8 mouse cellular contexts compared by ENCODE assay signal in genomic region chr15:100460942-100461341, GRCm38 (mm10). TPM values are rescaled to one million over a fixed set of nuclear protein-coding genes. Genes with fewer than 3 reads are reported as not detected.
DNase-seq lines count a peak whose midpoint lies in the region; ATAC-seq and TF ChIP-seq lines count a peak whose summit lies in the region.

No protein-coding gene starts in this region.

- H3K27me3 ChIP-seq in midbrain, embryonic 12.5 days: peaks cover 27% of the 10 kb centered on the region
- peaks cover 27% of the 10 kb centered on the region for H3K27me3 ChIP-seq in midbrain, embryonic 10.5 days (ENCODE audit: low read depth, poor library complexity, severe bottlenecking)
- no peaks in the 10 kb centered on the region for H3K27me3 ChIP-seq in embryonic facial prominence, embryonic 14.5 days (replicated peaks; ENCODE audit: control insufficient read depth, insufficient read depth, low read length)
- H3K27me3 ChIP-seq in lung, postnatal 0 days (replicated peaks; ENCODE audit: insufficient read depth, low read length): no peaks in the 10 kb centered on the region
- no peaks in the 10 kb centered on the region for H3K27me3 ChIP-seq in stomach, embryonic 16.5 days (ENCODE audit: control insufficient read depth, insufficient read depth, low read length)

- DNase-seq in midbrain, embryonic 10.5 days (ENCODE audit: low spot score): no peak
- DNase-seq in embryonic facial prominence, embryonic 14.5 days (ENCODE audit: low spot score): peak; percentile 46
- DNase-seq in kidney, adult 8-10 months: peak; percentile 47 to 64
- DNase-seq in lung, postnatal 0 days (ENCODE audit: low spot score): peak; percentile 62
- DNase-seq in cerebellum, postnatal 10 days: no peak
- DNase-seq in adipocyte (ENCODE audit: low spot score): no peak

- ATAC-seq in midbrain, embryonic 12.5 days (ENCODE audit: low FRiP score, low read depth): peak; percentile 38; the same call in 1 of the 2 replicates
- no peak for ATAC-seq in embryonic facial prominence, embryonic 14.5 days (ENCODE audit: low read depth)
- peak; percentile 60 for ATAC-seq in lung, postnatal 0 days
- peak; percentile 61; the same call in 1 of the 2 replicates for ATAC-seq in stomach, embryonic 16.5 days (ENCODE audit: insufficient read depth, low FRiP score)

- no peak overlapping the region for H3K27ac ChIP-seq in midbrain, embryonic 12.5 days (replicated peaks)
- H3K27ac ChIP-seq in midbrain, embryonic 10.5 days (replicated peaks): no peak overlapping the region
- no peak overlapping the region for H3K27ac ChIP-seq in embryonic facial prominence, embryonic 14.5 days (replicated peaks; ENCODE audit: low read depth, low read length)
- H3K27ac ChIP-seq in lung, postnatal 0 days (ENCODE audit: low read length): no peak overlapping the region
- H3K27ac ChIP-seq in stomach, embryonic 16.5 days (ENCODE audit: low read length): no peak overlapping the region

- H3K9me3 ChIP-seq in midbrain, embryonic 12.5 days: no peaks in the 10 kb centered on the region
- H3K9me3 ChIP-seq in midbrain, embryonic 10.5 days (replicated peaks): no peaks in the 10 kb centered on the region
- H3K9me3 ChIP-seq in embryonic facial prominence, embryonic 14.5 days (ENCODE audit: control insufficient read depth, low read length): no peaks in the 10 kb centered on the region
- H3K9me3 ChIP-seq in lung, postnatal 0 days (ENCODE audit: low read length): no peaks in the 10 kb centered on the region
- no peaks in the 10 kb centered on the region for H3K9me3 ChIP-seq in stomach, embryonic 16.5 days (replicated peaks; ENCODE audit: control insufficient read depth, low read length)

- H3K4me1 ChIP-seq in midbrain, embryonic 12.5 days: no peaks in the 10 kb centered on the region
- peaks cover 11% of the 10 kb centered on the region for H3K4me1 ChIP-seq in midbrain, embryonic 10.5 days
- no peaks in the 10 kb centered on the region for H3K4me1 ChIP-seq in embryonic facial prominence, embryonic 14.5 days (ENCODE audit: control insufficient read depth, insufficient read depth, low read length)
- no peaks in the 10 kb centered on the region for H3K4me1 ChIP-seq in lung, postnatal 0 days (ENCODE audit: insufficient read depth, low read depth, low read length)
- no peaks in the 10 kb centered on the region for H3K4me1 ChIP-seq in stomach, embryonic 16.5 days (ENCODE audit: control insufficient read depth, insufficient read depth, low read length)

- no peak for TF ChIP-seq EP300 in lung, postnatal 0 days (IDR thresholded peaks at IDR 0.05)

- 13% methylated on average over 12 of the region's 12 CpGs for WGBS in midbrain, embryonic 12.5 days
- 11% methylated on average over 12 of the region's 12 CpGs for WGBS in midbrain, embryonic 10.5 days
- 10% methylated on average over 12 of the region's 12 CpGs for WGBS in embryonic facial prominence, embryonic 14.5 days
- WGBS in lung, postnatal 0 days: 8% methylated on average over 12 of the region's 12 CpGs
- 10% methylated on average over 12 of the region's 12 CpGs for WGBS in stomach, embryonic 16.5 days

- no peak for TF ChIP-seq CTCF in lung, postnatal 0 days (IDR thresholded peaks at IDR 0.05)

- H3K4me3 ChIP-seq in midbrain, embryonic 12.5 days: no peak overlapping the region
- H3K4me3 ChIP-seq in midbrain, embryonic 10.5 days: no peak overlapping the region
- no peak overlapping the region for H3K4me3 ChIP-seq in embryonic facial prominence, embryonic 14.5 days (ENCODE audit: low read depth, low read length)
- no peak overlapping the region for H3K4me3 ChIP-seq in lung, postnatal 0 days (ENCODE audit: low read depth, low read length)
- H3K4me3 ChIP-seq in stomach, embryonic 16.5 days (replicated peaks; ENCODE audit: low read length): no peak overlapping the region

- H3K9ac ChIP-seq in midbrain, embryonic 12.5 days (replicated peaks): no peak overlapping the region
- no peak overlapping the region for H3K9ac ChIP-seq in embryonic facial prominence, embryonic 14.5 days (ENCODE audit: low read depth, low read length)
- no peak overlapping the region for H3K9ac ChIP-seq in lung, postnatal 0 days (replicated peaks; ENCODE audit: low read depth)
- no peak overlapping the region for H3K9ac ChIP-seq in stomach, embryonic 16.5 days (ENCODE audit: low read length)

- no peaks in the 10 kb centered on the region for H3K36me3 ChIP-seq in midbrain, embryonic 12.5 days
- H3K36me3 ChIP-seq in midbrain, embryonic 10.5 days: no peaks in the 10 kb centered on the region
- no peaks in the 10 kb centered on the region for H3K36me3 ChIP-seq in embryonic facial prominence, embryonic 14.5 days (ENCODE audit: control insufficient read depth, insufficient read depth, low read length)
- no peaks in the 10 kb centered on the region for H3K36me3 ChIP-seq in lung, postnatal 0 days (ENCODE audit: insufficient read depth, low read length)
- H3K36me3 ChIP-seq in stomach, embryonic 16.5 days (ENCODE audit: control insufficient read depth, insufficient read depth, low read length): no peaks in the 10 kb centered on the region

- H3K4me2 ChIP-seq in midbrain, embryonic 12.5 days (replicated peaks): peak overlapping the region; percentile 27
- H3K4me2 ChIP-seq in embryonic facial prominence, embryonic 14.5 days (ENCODE audit: low read depth, low read length): peak overlapping the region; percentile 32
- H3K4me2 ChIP-seq in lung, postnatal 0 days (replicated peaks; ENCODE audit: low read depth, low read length): peak overlapping the region; percentile 25; the same call in 1 of the 2 replicates
- peak overlapping the region; percentile 41 for H3K4me2 ChIP-seq in stomach, embryonic 16.5 days (ENCODE audit: low read depth, low read length)

RNA-seq across cellular contexts. Expression of gene Letmd1, which starts 7.9 kb away (rescaled TPM):
- 42.2 and 46.2 TPM in 2 replicates for polyA plus RNA-seq in midbrain, embryonic 12.5 days (2016; fragmentation: Nextera tagmentation; extraction: Ambion mirVana)
- 44.1 and 47.3 TPM in 2 replicates for polyA plus RNA-seq in midbrain, embryonic 10.5 days (2016; fragmentation: Nextera tagmentation; extraction: Ambion mirVana)
- 26.6 and 30.4 TPM in 2 replicates for polyA plus RNA-seq in embryonic facial prominence, embryonic 14.5 days (2014; fragmentation: Nextera tagmentation; extraction: Ambion mirVana)
- 13.0 and 13.2 TPM in 2 replicates for polyA plus RNA-seq in lung, postnatal 0 days (2015; fragmentation: Nextera tagmentation; extraction: Ambion mirVana)
- polyA plus RNA-seq in stomach, embryonic 16.5 days (2015; fragmentation: Nextera tagmentation; extraction: Ambion mirVana): 25.8 and 26.7 TPM in 2 replicates

RNA-seq across cellular contexts. Expression of gene Csrnp2, which starts 34.3 kb away (rescaled TPM):
- polyA plus RNA-seq in midbrain, embryonic 12.5 days (2016; fragmentation: Nextera tagmentation; extraction: Ambion mirVana): 37.1 and 41.9 TPM in 2 replicates
- 16.7 and 22.0 TPM in 2 replicates for polyA plus RNA-seq in midbrain, embryonic 10.5 days (2016; fragmentation: Nextera tagmentation; extraction: Ambion mirVana)
- 15.5 and 17.3 TPM in 2 replicates for polyA plus RNA-seq in embryonic facial prominence, embryonic 14.5 days (2014; fragmentation: Nextera tagmentation; extraction: Ambion mirVana)
- polyA plus RNA-seq in lung, postnatal 0 days (2015; fragmentation: Nextera tagmentation; extraction: Ambion mirVana): 4.7 and 4.9 TPM in 2 replicates
- polyA plus RNA-seq in stomach, embryonic 16.5 days (2015; fragmentation: Nextera tagmentation; extraction: Ambion mirVana): 6.7 and 7.3 TPM in 2 replicates

RNA-seq across cellular contexts. Expression of gene Slc11a2, which starts 36.1 kb away (rescaled TPM):
- polyA plus RNA-seq in midbrain, embryonic 12.5 days (2016; fragmentation: Nextera tagmentation; extraction: Ambion mirVana): 22.6 and 22.8 TPM in 2 replicates
- polyA plus RNA-seq in midbrain, embryonic 10.5 days (2016; fragmentation: Nextera tagmentation; extraction: Ambion mirVana): 26.3 and 26.7 TPM in 2 replicates
- 15.5 and 17.0 TPM in 2 replicates for polyA plus RNA-seq in embryonic facial prominence, embryonic 14.5 days (2014; fragmentation: Nextera tagmentation; extraction: Ambion mirVana)
- 16.1 and 19.2 TPM in 2 replicates for polyA plus RNA-seq in lung, postnatal 0 days (2015; fragmentation: Nextera tagmentation; extraction: Ambion mirVana)
- 27.0 and 28.3 TPM in 2 replicates for polyA plus RNA-seq in stomach, embryonic 16.5 days (2015; fragmentation: Nextera tagmentation; extraction: Ambion mirVana)

RNA-seq across cellular contexts. Expression of gene Gm5475, which starts 39.0 kb away (rescaled TPM):
- polyA plus RNA-seq in midbrain, embryonic 12.5 days (2016; fragmentation: Nextera tagmentation; extraction: Ambion mirVana): 0.11 and 0.14 TPM in 2 replicates
- polyA plus RNA-seq in midbrain, embryonic 10.5 days (2016; fragmentation: Nextera tagmentation; extraction: Ambion mirVana): 0.04 TPM in 1 of 2 replicates, not detected in the other
- polyA plus RNA-seq in embryonic facial prominence, embryonic 14.5 days (2014; fragmentation: Nextera tagmentation; extraction: Ambion mirVana): 0.14 TPM in 1 of 2 replicates, not detected in the other
- polyA plus RNA-seq in lung, postnatal 0 days (2015; fragmentation: Nextera tagmentation; extraction: Ambion mirVana): 0.11 and 0.12 TPM in 2 replicates
- polyA plus RNA-seq in stomach, embryonic 16.5 days (2015; fragmentation: Nextera tagmentation; extraction: Ambion mirVana): 0.13 TPM in 1 of 2 replicates, not detected in the other

Comparison
In these comparisons a context has a peak if more than half of its experiments do, and no peak if none do; other contexts are left out.
1. DNase-seq: peak in embryonic facial prominence, embryonic 14.5 days (single experiment), kidney, adult 8-10 months (2 of 2) and lung, postnatal 0 days (single experiment); none in midbrain, embryonic 10.5 days (single experiment), cerebellum, postnatal 10 days (0 of 2) and adipocyte (single experiment).
2. Peak in every context shown above with its lines, with median percentiles within 50 percentile points of each other: H3K4me2 ChIP-seq.